Mouse (Mus musculus) lung, adult 2 months (tissue): ENCODE results near the gene Rnf111.

ENCODE experiments used
- CTCF ChIP-seq: fragments of 200-500 bp; IDR thresholded peaks from 2 replicates; pipeline ENCODE4 v1.5.1; 2011; ENCODE audit warnings: mild to moderate bottlenecking, low read length, control low read depth; ENCODE audit not compliant: insufficient read depth
- POLR2A ChIP-seq: fragments of 200-500 bp; IDR thresholded peaks from 2 replicates; pipeline ENCODE4 v1.6.1; 2011; ENCODE audit warnings: low read depth, mild to moderate bottlenecking, control low read depth, low read length, borderline replicate concordance; ENCODE audit errors: extremely low read depth

DNA sequence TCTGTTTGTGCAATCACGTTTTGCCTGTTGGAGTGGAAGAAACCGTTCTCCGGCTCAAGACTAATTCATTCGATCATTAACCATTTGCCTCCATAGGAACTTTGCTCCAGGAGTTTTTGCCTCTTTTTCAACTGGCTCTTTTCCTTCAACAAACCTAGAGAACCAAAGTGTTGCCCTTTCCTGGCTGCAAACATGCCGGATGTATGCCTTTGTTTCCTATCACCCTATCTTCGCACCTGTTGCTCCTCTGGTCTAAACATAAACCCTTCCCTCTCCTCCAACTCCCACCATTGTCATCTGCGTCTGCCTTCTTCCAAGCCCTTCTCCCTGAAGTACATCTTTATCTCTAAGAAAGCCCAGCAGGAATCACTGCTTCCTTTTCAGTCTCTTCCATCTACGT lies 3.3 kb upstream of the Rnf111 start:
- no peak for TF ChIP-seq CTCF
- TF ChIP-seq POLR2A: no peak
